Mouse (Mus musculus) ZHBTc4 (cell line): ENCODE measurements around the gene Nyx.
A peak's percentile ranks its signal among the peaks of the same experiment; 100 is the strongest.
"Not testable (repeated sequence)": the region's sequence is repeated elsewhere in the genome, so short reads cannot be mapped to it uniquely, and the experiment has no call there.

Source experiments
- DNase-seq: peaks from one replicate; pipeline ENCODE4 v3.0.0-alpha.2; 2011; ENCODE audit warnings: low read depth, low spot score

Nyx gene

GRCm38 (mm10) chrX:13465810-13466209, at the start of gene Nyx:
Gene Nyx, plus strand, starts transcription at chrX:13466110.
- no peak for DNase-seq

- no peak for DNase-seq
Measured at GRCm38 (mm10) chrX:13422047-13422446, 43.9 kb upstream of the Nyx start.

- peak; percentile 43 for DNase-seq
Measured at GRCm38 (mm10) chrX:13431421-13431820, 34.5 kb upstream of the Nyx start.

- DNase-seq = not testable (repeated sequence)
Measured at GRCm38 (mm10) chrX:13436042-13436441, 29.9 kb upstream of the Nyx start.

GRCm38 (mm10) chrX:13456544-13456943, 9.4 kb upstream of the Nyx start:
- DNase-seq = not testable (repeated sequence)

GRCm38 (mm10) chrX:13458766-13459165, 7.1 kb upstream of the Nyx start:
- no peak for DNase-seq

GRCm38 (mm10) chrX:13461266-13462261, 4.3 kb upstream of the Nyx start:
- DNase-seq = peak; percentile 95

GRCm38 (mm10) chrX:13462982-13463517, 2.9 kb upstream of the Nyx start:
- no peak for DNase-seq

GRCm38 (mm10) chrX:13466681-13467080, 771 bp downstream of the Nyx start:
- DNase-seq = no peak

GRCm38 (mm10) chrX:13467121-13467571, 1.2 kb downstream of the Nyx start:
- DNase-seq = no peak

GRCm38 (mm10) chrX:13469160-13470116, 3.5 kb downstream of the Nyx start:
- DNase-seq = no peak

GRCm38 (mm10) chrX:13471925-13472324, 6.0 kb downstream of the Nyx start:
- no peak for DNase-seq

- no peak for DNase-seq
Measured at GRCm38 (mm10) chrX:13472751-13473225, 6.9 kb downstream of the Nyx start.

- no peak for DNase-seq
Measured at GRCm38 (mm10) chrX:13475382-13475781, 9.5 kb downstream of the Nyx start.

- no peak for DNase-seq
Measured at GRCm38 (mm10) chrX:13477596-13477995, 11.7 kb downstream of the Nyx start.

- DNase-seq = no peak
Measured at GRCm38 (mm10) chrX:13478298-13478697, 12.4 kb downstream of the Nyx start.

GRCm38 (mm10) chrX:13479570-13479969, 13.7 kb downstream of the Nyx start:
- DNase-seq = no peak

- no peak for DNase-seq
Measured at GRCm38 (mm10) chrX:13482576-13482975, 16.7 kb downstream of the Nyx start.

- no peak for DNase-seq
Measured at GRCm38 (mm10) chrX:13484447-13484846, 18.5 kb downstream of the Nyx start.

- DNase-seq = no peak
Measured at GRCm38 (mm10) chrX:13489001-13489400, 23.1 kb downstream of the Nyx start.

- no peak for DNase-seq
Measured at GRCm38 (mm10) chrX:13489761-13490160, 23.9 kb downstream of the Nyx start.
